Mouse (Mus musculus): ENCODE data around the gene Parpbp. TPM values are rescaled to one million over a fixed set of nuclear protein-coding genes. Genes with fewer than 3 reads are reported as not detected.

The Parpbp gene
- total RNA-seq, 2 experiments from 2014 or later = 0.34 TPM

- intact Hi-C loops (cut with DNase I) = no loop called here
- DNase-seq (ENCODE audit: low spot score in 2 of 2) = no peak
Observed at GRCm38 (mm10) chr10:88044297-88044696, 102.4 kb downstream of the Parpbp start.

Other genes starting within 250 kb of the Parpbp start
- 10 to 100 TPM in 1 of 2 experiments, not detected in 1; 81.7 TPM for gene Pmch, start 55.9 kb downstream of the Parpbp start, total RNA-seq (2021)
- gene Nup37, start 51 bp upstream of the Parpbp start, total RNA-seq (2021) = 1 to 10 TPM; 6.7 to 8.6 TPM
- 10 to 100 TPM; 24.3 to 25.7 TPM for gene Washc3, start 54.2 kb upstream of the Parpbp start, total RNA-seq (2021)
- under 1 TPM; 0.80 to 0.82 TPM for gene Dram1, start 232.1 kb upstream of the Parpbp start, total RNA-seq (2021)
- gene Gnptab, start 232.2 kb upstream of the Parpbp start, total RNA-seq (2021) = 10 to 100 TPM; 66.6 to 68.1 TPM

All from left cerebral cortex, postnatal 25 days (tissue).